Mouse (Mus musculus) heart, embryonic 16.5 days (tissue): ENCODE measurements at regions not wholly inside any gene's neighbourhood (a gene's known extent, or its start where the extent isn't known, plus 50 kb on each side); places are given as distances from the start of the nearest gene placed in this dataset.

ENCODE experiments used
- ATAC-seq: fragments of 200-750 bp; cut with Nextera tagmentation; replicated peaks from 2 replicates; pipeline ENCODE4 v1.8.0; 2017; ENCODE audit warnings: moderate number of reproducible peaks; ENCODE audit not compliant: insufficient read depth, low FRiP score; ENCODE audit errors: extremely low read depth
- H3K27ac ChIP-seq: fragments of 300-500 bp; sonication (generic); 2 replicates; pipeline ENCODE4 v1.5.1; 2014; ENCODE audit warnings: mild to moderate bottlenecking, low read length, control low read depth, moderate library complexity
- H3K27me3 ChIP-seq: fragments of 300-500 bp; sonication (generic); 2 replicates; pipeline ENCODE4 v1.6.1; 2014; ENCODE audit warnings: low read length, mixed read lengths; ENCODE audit not compliant: control insufficient read depth, insufficient read depth
- H3K36me3 ChIP-seq: fragments of 300-500 bp; sonication (generic); 2 replicates; pipeline ENCODE4 v1.6.1; 2014; ENCODE audit not compliant: control insufficient read depth, insufficient read depth
- H3K4me1 ChIP-seq: fragments of 300-500 bp; sonication (generic); 2 replicates; pipeline ENCODE4 v1.6.1; 2014; ENCODE audit warnings: low read length, mixed read lengths; ENCODE audit not compliant: control insufficient read depth, insufficient read depth
- H3K4me2 ChIP-seq: fragments of 300-500 bp; sonication (generic); 2 replicates; pipeline ENCODE4 v1.6.1; 2014; ENCODE audit warnings: low read depth, mild to moderate bottlenecking, control low read depth, low read length
- H3K4me3 ChIP-seq: fragments of 300-500 bp; sonication (generic); 2 replicates; pipeline ENCODE4 v1.5.1; 2014; ENCODE audit warnings: mild to moderate bottlenecking, control low read depth, low read length
- H3K9ac ChIP-seq: fragments of 300-500 bp; sonication (generic); 2 replicates; pipeline ENCODE4 v1.6.1; 2014; ENCODE audit warnings: low read length, control low read depth
- H3K9me3 ChIP-seq: fragments of 300-500 bp; sonication (generic); replicated peaks from 2 replicates; pipeline ENCODE4 v1.6.1; 2016; ENCODE audit warnings: low read length; ENCODE audit not compliant: control insufficient read depth
- WGBS: fragments of 180-500 bp; shearing (Covaris S2); extraction: QIAGEN DNeasy Blood & Tissue Kit; methylation state at CpG from one replicate; pipeline ENCODE4 v1.1.7; 2014; 5-methylcytosine and 5-hydroxymethylcytosine counted together

- Histone ChIP-seq H3K27ac (no peak overlapping the region), H3K4me1 (no peaks in the 10 kb centered on the region), H3K36me3 (no peaks in the 10 kb centered on the region), H3K4me3 (no peak overlapping the region), H3K9ac (no peak overlapping the region), H3K4me2 (no peak overlapping the region), H3K27me3 (no peaks in the 10 kb centered on the region), H3K9me3 (no peaks in the 10 kb centered on the region; the same call in 1 of the 2 replicates)
- WGBS = 70% methylated on average over 9 of the region's 9 CpGs
- no peak for ATAC-seq
Measured at GRCm38 (mm10) chr9:13919739-13920410, 92.4 kb downstream of the Fam76b start.

GRCm38 (mm10) chr9:13920623-13921022, 93.1 kb downstream of the Fam76b start:
- H3K4me1 ChIP-seq = no peaks in the 10 kb centered on the region
- H3K9me3 ChIP-seq = no peaks in the 10 kb centered on the region; the same call in 1 of the 2 replicates
- WGBS = 76% methylated on average over 1 of the region's 1 CpGs
- no peak overlapping the region for H3K9ac ChIP-seq
- H3K27me3 ChIP-seq = no peaks in the 10 kb centered on the region
- H3K4me2 ChIP-seq = no peak overlapping the region
- H3K4me3 ChIP-seq = no peak overlapping the region
- no peak overlapping the region for H3K27ac ChIP-seq
- ATAC-seq = no peak
- H3K36me3 ChIP-seq = no peaks in the 10 kb centered on the region

GRCm38 (mm10) chr9:13932001-13932508, 104.5 kb downstream of the Fam76b start:
- no peak for ATAC-seq
- Histone ChIP-seq H3K9ac (no peak overlapping the region), H3K4me3 (no peak overlapping the region), H3K9me3 (peaks cover 6% of the 10 kb centered on the region; the same call in 1 of the 2 replicates), H3K4me1 (peaks cover 8% of the 10 kb centered on the region), H3K27me3 (no peaks in the 10 kb centered on the region), H3K27ac (no peak overlapping the region), H3K36me3 (no peaks in the 10 kb centered on the region), H3K4me2 (no peak overlapping the region)
- WGBS = 13% methylated on average over 6 of the region's 6 CpGs

GRCm38 (mm10) chr9:13933404-13933803, 105.9 kb downstream of the Fam76b start:
- H3K27me3 ChIP-seq = no peaks in the 10 kb centered on the region
- 40% methylated on average over 6 of the region's 6 CpGs for WGBS
- H3K4me3 ChIP-seq = no peak overlapping the region
- no peak overlapping the region for H3K27ac ChIP-seq
- no peak overlapping the region for H3K9ac ChIP-seq
- no peak for ATAC-seq
- no peak overlapping the region for H3K4me2 ChIP-seq
- H3K36me3 ChIP-seq = no peaks in the 10 kb centered on the region
- peaks cover 8% of the 10 kb centered on the region for H3K4me1 ChIP-seq
- peaks cover 6% of the 10 kb centered on the region; the same call in 1 of the 2 replicates for H3K9me3 ChIP-seq

- no peak overlapping the region for H3K4me3 ChIP-seq
- no peaks in the 10 kb centered on the region for H3K36me3 ChIP-seq
- no peaks in the 10 kb centered on the region for H3K9me3 ChIP-seq
- ATAC-seq = no peak
- no peaks in the 10 kb centered on the region for H3K27me3 ChIP-seq
- peaks cover 2% of the 10 kb centered on the region; the same call in 1 of the 2 replicates for H3K4me1 ChIP-seq
- H3K9ac ChIP-seq = no peak overlapping the region
- H3K4me2 ChIP-seq = no peak overlapping the region
- H3K27ac ChIP-seq = no peak overlapping the region
- WGBS = 82% methylated on average over 2 of the region's 2 CpGs
Measured at GRCm38 (mm10) chr9:13937301-13937700, 109.8 kb downstream of the Fam76b start.

- no peaks in the 10 kb centered on the region for H3K9me3 ChIP-seq
- H3K4me2 ChIP-seq = no peak overlapping the region
- no peak overlapping the region for H3K9ac ChIP-seq
- no peak overlapping the region for H3K4me3 ChIP-seq
- H3K27me3 ChIP-seq = no peaks in the 10 kb centered on the region
- H3K36me3 ChIP-seq = no peaks in the 10 kb centered on the region
- no peaks in the 10 kb centered on the region for H3K4me1 ChIP-seq
- 44% methylated on average over 3 of the region's 3 CpGs for WGBS
- no peak overlapping the region for H3K27ac ChIP-seq
- no peak for ATAC-seq
Measured at GRCm38 (mm10) chr9:13946519-13946918, 119.0 kb downstream of the Fam76b start.

GRCm38 (mm10) chr9:13952157-13952556, 124.6 kb downstream of the Fam76b start:
- no peaks in the 10 kb centered on the region for H3K4me1 ChIP-seq
- no peak for ATAC-seq
- H3K27ac ChIP-seq = no peak overlapping the region
- H3K9me3 ChIP-seq = no peaks in the 10 kb centered on the region
- no peak overlapping the region for H3K4me3 ChIP-seq
- H3K4me2 ChIP-seq = no peak overlapping the region
- no peak overlapping the region for H3K9ac ChIP-seq
- H3K27me3 ChIP-seq = no peaks in the 10 kb centered on the region
- H3K36me3 ChIP-seq = no peaks in the 10 kb centered on the region

- H3K27ac ChIP-seq = no peak overlapping the region
- 75% methylated on average over 7 of the region's 7 CpGs for WGBS
- 0 out of 2 replicates have a peak, but pooled peaks cover 3% of the 10 kb centered on the region for H3K4me1 ChIP-seq
- no peak overlapping the region for H3K4me3 ChIP-seq
- ATAC-seq = no peak
- H3K27me3 ChIP-seq = no peaks in the 10 kb centered on the region
- H3K9me3 ChIP-seq = no peaks in the 10 kb centered on the region
- H3K9ac ChIP-seq = no peak overlapping the region
- no peaks in the 10 kb centered on the region for H3K36me3 ChIP-seq
- H3K4me2 ChIP-seq = no peak overlapping the region
Measured at GRCm38 (mm10) chr9:13963140-13963763, 135.7 kb downstream of the Fam76b start.

GRCm38 (mm10) chr9:13963796-13964195, 136.3 kb downstream of the Fam76b start:
- peaks cover 5% of the 10 kb centered on the region; the same call in 1 of the 2 replicates for H3K4me1 ChIP-seq
- H3K27ac ChIP-seq = no peak overlapping the region
- no peak overlapping the region for H3K9ac ChIP-seq
- no peak overlapping the region for H3K4me2 ChIP-seq
- 75% methylated on average over 3 of the region's 3 CpGs for WGBS
- ATAC-seq = no peak
- no peak overlapping the region for H3K4me3 ChIP-seq
- no peaks in the 10 kb centered on the region for H3K36me3 ChIP-seq
- no peaks in the 10 kb centered on the region for H3K27me3 ChIP-seq
- H3K9me3 ChIP-seq = no peaks in the 10 kb centered on the region
